Mouse (Mus musculus) CH12.LX (cell line): ENCODE results near the gene Lgr4. TPM values are rescaled to one million over a fixed set of nuclear protein-coding genes. Genes with fewer than 3 reads are reported as not detected.

ENCODE experiments used
- DNase-seq: peaks from one replicate; pipeline ENCODE4 v3.0.0-alpha.2; 2013; ENCODE audit errors: extremely low read depth
- H3K27ac ChIP-seq: 2 replicates; pipeline ENCODE4 v1.5.1; 2012; ENCODE audit warnings: low read depth, mild to moderate bottlenecking, control low read depth, moderate library complexity; ENCODE audit not compliant: insufficient read depth
- H3K27me3 ChIP-seq: replicated peaks from 2 replicates; pipeline ENCODE3; 2012; ENCODE audit warnings: inconsistent platforms
- H3K36me3 ChIP-seq, 2 experiments: replicated peaks in 1 of 2; 2 replicates each; pipeline versions ENCODE3 to v1.6.1; 2012; ENCODE audit warnings: inconsistent platforms in 1 of 2, low read length in 1 of 2, mild to moderate bottlenecking in 1 of 2, mixed read lengths in 1 of 2, moderate library complexity in 1 of 2; ENCODE audit not compliant: control insufficient read depth in 1 of 2, insufficient read depth in 1 of 2
- H3K4me1 ChIP-seq, 2 experiments: 2 replicates each; pipeline ENCODE4 v1.6.1; 2012; ENCODE audit warnings: inconsistent platforms in 1 of 2, moderate library complexity in 1 of 2; ENCODE audit not compliant: insufficient read depth in 2 of 2, control insufficient read depth in 1 of 2
- H3K4me2 ChIP-seq: 2 replicates; pipeline ENCODE4 v1.6.1; 2012; ENCODE audit warnings: low read depth, mild to moderate bottlenecking, control low read depth; ENCODE audit not compliant: poor library complexity, insufficient read depth, severe bottlenecking
- H3K4me3 ChIP-seq, 3 experiments: fragments of 150-350 bp in 1 of 3; sonication (generic) in 1 of 3; replicated peaks in 1 of 3; 2 replicates each; pipeline versions ENCODE3 to v1.5.1; 2011 to 2012; ENCODE audit warnings: low read depth in 2 of 3, low read length in 2 of 3, mild to moderate bottlenecking in 2 of 3, moderate library complexity in 2 of 3, control low read depth in 1 of 3, improper control_type of control experiment in 1 of 3, inconsistent platforms in 1 of 3, mixed read lengths in 1 of 3; ENCODE audit not compliant: poor library complexity in 1 of 3
- H3K79me2 ChIP-seq: replicated peaks from 2 replicates; pipeline ENCODE4 v1.6.1; 2012; ENCODE audit warnings: mild to moderate bottlenecking, moderate library complexity; ENCODE audit not compliant: control insufficient read depth, poor library complexity, insufficient read depth, severe bottlenecking; ENCODE audit errors: extremely low read depth
- H3K9ac ChIP-seq: 2 replicates; pipeline ENCODE4 v1.6.1; 2012; ENCODE audit warnings: low read depth, mild to moderate bottlenecking, control low read depth, moderate library complexity; ENCODE audit not compliant: insufficient read depth
- H3K9me3 ChIP-seq: replicated peaks from 2 replicates; pipeline ENCODE3; 2012; ENCODE audit warnings: low read length, inconsistent platforms, mixed read lengths
- ELF1 ChIP-seq: IDR thresholded peaks from 2 replicates; pipeline ENCODE4 v1.6.1; 2014; ENCODE audit warnings: low read depth, mild to moderate bottlenecking, inconsistent platforms, low read length, improper control_type of control experiment
- EP300 ChIP-seq: IDR thresholded peaks from 2 replicates; pipeline ENCODE4 v1.6.1; 2011; ENCODE audit warnings: low read length, improper control_type of control experiment
- GABPA ChIP-seq: IDR thresholded peaks from 2 replicates; pipeline ENCODE4 v1.6.1; 2012; ENCODE audit warnings: low read depth, low read length, improper control_type of control experiment, inconsistent platforms; ENCODE audit not compliant: insufficient replicate concordance
- IRF4 ChIP-seq: IDR thresholded peaks from 2 replicates; pipeline ENCODE4 v1.6.1; 2014; ENCODE audit warnings: low read depth, mild to moderate bottlenecking, inconsistent platforms, low read length, improper control_type of control experiment
- MAFK ChIP-seq: IDR thresholded peaks from 2 replicates; pipeline ENCODE4 v1.6.1; 2011; ENCODE audit warnings: low read length, improper control_type of control experiment; ENCODE audit not compliant: insufficient replicate concordance
- MAZ ChIP-seq: IDR thresholded peaks from 2 replicates; pipeline ENCODE4 v1.6.1; 2012; ENCODE audit warnings: low read depth, mild to moderate bottlenecking, inconsistent platforms, low read length, improper control_type of control experiment, moderate library complexity
- MEF2A ChIP-seq: IDR thresholded peaks from 2 replicates; pipeline ENCODE4 v1.6.1; 2014; ENCODE audit warnings: low read depth, mild to moderate bottlenecking, inconsistent platforms, low read length, improper control_type of control experiment, borderline replicate concordance
- MXI1 ChIP-seq: IDR thresholded peaks from 2 replicates; pipeline ENCODE4 v1.6.1; 2011; ENCODE audit warnings: mild to moderate bottlenecking, low read depth, low read length, improper control_type of control experiment
- MYC ChIP-seq: IDR thresholded peaks from 2 replicates; pipeline ENCODE4 v1.6.1; 2011; ENCODE audit warnings: low read depth, mild to moderate bottlenecking, improper control_type of control experiment, low read length
- NELFE ChIP-seq: IDR thresholded peaks from 2 replicates; pipeline ENCODE4 v1.6.1; 2011; ENCODE audit warnings: low read depth, low read length, improper control_type of control experiment
- NRF1 ChIP-seq: IDR thresholded peaks from 2 replicates; pipeline ENCODE4 v1.6.1; 2014; ENCODE audit warnings: low read depth, mild to moderate bottlenecking, inconsistent platforms, low read length, improper control_type of control experiment, moderate library complexity
- PAX5 ChIP-seq: IDR thresholded peaks from 2 replicates; pipeline ENCODE4 v1.6.1; 2012; ENCODE audit warnings: low read length, inconsistent platforms, mixed read lengths
- POLR2AphosphoS2 ChIP-seq: IDR thresholded peaks from 2 replicates; pipeline ENCODE4 v1.6.1; 2011; ENCODE audit warnings: low read depth, low read length, improper control_type of control experiment
- RAD21 ChIP-seq: IDR thresholded peaks from 2 replicates; pipeline ENCODE4 v1.6.1; 2011; ENCODE audit warnings: low read depth, mild to moderate bottlenecking, low read length, improper control_type of control experiment, moderate library complexity
- RCOR1 ChIP-seq: conservative IDR thresholded peaks from 2 replicates; pipeline ENCODE4 v1.6.1; 2012; ENCODE audit warnings: low read depth, mild to moderate bottlenecking, inconsistent platforms, low read length, improper control_type of control experiment
- SMC3 ChIP-seq: IDR thresholded peaks from 2 replicates; pipeline ENCODE4 v1.6.1; 2011; ENCODE audit warnings: low read depth, low read length, improper control_type of control experiment
- TBP ChIP-seq: conservative IDR thresholded peaks from 2 replicates; pipeline ENCODE4 v1.6.1; 2011; ENCODE audit warnings: low read depth, low read length, improper control_type of control experiment
- TCF12 ChIP-seq: IDR thresholded peaks from 2 replicates; pipeline ENCODE4 v1.6.1; 2014; ENCODE audit warnings: low read depth, mild to moderate bottlenecking, inconsistent platforms, low read length, improper control_type of control experiment
- UBTF ChIP-seq: IDR thresholded peaks from 2 replicates; pipeline ENCODE4 v1.6.1; 2012; ENCODE audit warnings: low read depth, mild to moderate bottlenecking, inconsistent platforms, low read length, improper control_type of control experiment, moderate library complexity
- USF2 ChIP-seq: conservative IDR thresholded peaks from 2 replicates; pipeline ENCODE4 v1.6.1; 2011; ENCODE audit warnings: low read depth, low read length, improper control_type of control experiment
- ZKSCAN1 ChIP-seq: IDR thresholded peaks from 2 replicates; pipeline ENCODE4 v1.6.1; 2012; ENCODE audit warnings: low read depth, inconsistent platforms, low read length, improper control_type of control experiment, borderline replicate concordance
- dilution Hi-C: fragments of 300-500 bp; cut with MboI; formaldehyde crosslinking; loops from 2 replicates; pipeline ENCODE4 v1.14.3; 2020; ENCODE audit warnings: low sequenced_read_pairs; ENCODE audit not compliant: extremely low pct_unique_long_range_greater_than_20kb, extremely low pct_ligation_motif_present
- in situ Hi-C: fragments of 300-500 bp; cut with MboI; formaldehyde crosslinking; loops from 3 replicates; pipeline ENCODE4 v1.14.3; 2019; ENCODE audit warnings: low sequenced_read_pairs, low pct_ligation_motif_present, low pct_unique_long_range_greater_than_20kb, mixed read lengths
- polyA plus RNA-seq: library from polyadenylated mRNA; unstranded; fragments of >175 nt; gene quantifications from 2 replicates; pipeline ENCODE4 v1.2.1, GENCODE M21; 2012; ENCODE audit warnings: low read depth; ENCODE audit not compliant: insufficient read length
- total RNA-seq, 2 experiments: library from RNA; depleted of rRNA; stranded (reverse); fragments of 300-350 nt in 1 of 2; fragments of >200 nt in 1 of 2; gene quantifications; 2 replicates each; pipeline ENCODE4 v1.2.3; 2012 to 2014

The Lgr4 gene
- total and polyA plus RNA-seq, 3 experiments: 6.1 to 11.4 (median 6.9) TPM

DNA sequence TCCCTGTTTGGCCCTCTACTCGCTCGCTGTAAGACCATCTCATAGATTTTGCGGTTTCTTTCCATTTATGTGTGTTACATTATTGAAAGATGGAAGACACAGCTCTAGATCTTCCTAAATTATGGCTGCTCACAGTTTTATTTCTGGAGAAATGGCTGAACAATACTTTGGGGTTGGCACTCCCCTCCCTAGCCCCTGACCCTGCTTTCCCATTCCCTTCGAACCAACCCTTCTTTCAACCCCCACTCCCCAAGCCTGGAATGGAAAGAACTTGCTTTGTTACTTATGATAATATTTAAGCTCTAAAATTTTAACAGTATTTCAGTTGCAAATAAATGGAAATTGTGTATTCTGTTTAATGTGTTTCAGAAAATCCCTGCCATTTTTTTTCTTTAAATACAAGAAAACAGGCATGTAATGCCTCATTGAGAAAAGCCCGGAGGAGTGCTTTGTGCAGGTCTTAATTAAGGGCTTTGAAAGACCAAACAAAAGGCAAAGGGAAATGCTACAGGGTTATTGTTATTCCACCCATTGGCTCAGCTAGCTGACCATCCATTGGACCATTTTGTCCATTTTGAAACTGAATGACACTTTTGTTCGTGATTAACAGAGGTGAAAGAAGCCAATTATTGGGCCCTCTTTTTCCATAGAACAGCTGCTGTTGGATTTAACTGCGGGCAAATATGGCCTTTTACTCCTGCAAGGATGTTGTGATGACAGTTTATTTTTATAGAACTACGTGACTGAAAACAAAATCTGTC lies 25.5 kb downstream of the Lgr4 start:
- no peak overlapping the region for H3K9ac ChIP-seq
- DNase-seq: no peak
- no peak overlapping the region for H3K4me2 ChIP-seq
- peaks cover 0 to 4% of the 10 kb centered on the region in 2 experiments; a peak in 1 of 4 replicates for H3K4me1 ChIP-seq
- no peaks in the 10 kb centered on the region for H3K27me3 ChIP-seq
- peaks cover 0 to 2% of the 10 kb centered on the region in 2 experiments for H3K36me3 ChIP-seq
- no peaks in the 10 kb centered on the region for H3K79me2 ChIP-seq
- dilution Hi-C loops: no loop called here
- TF ChIP-seq IRF4: no peak
- TF ChIP-seq EP300: no peak
- TF ChIP-seq MYC: no peak
- TF ChIP-seq SMC3: no peak
- no peak for TF ChIP-seq TBP
- TF ChIP-seq POLR2AphosphoS2: no peak
- TF ChIP-seq UBTF: no peak
- no peak for TF ChIP-seq MEF2A
- TF ChIP-seq RCOR1: no peak
- TF ChIP-seq MXI1: no peak
- no peak for TF ChIP-seq RAD21
- no peak for TF ChIP-seq ZKSCAN1
- TF ChIP-seq TCF12: no peak
- TF ChIP-seq MAFK: no peak
- TF ChIP-seq PAX5: no peak
- no peak for TF ChIP-seq MAZ
- TF ChIP-seq GABPA: no peak
- TF ChIP-seq ELF1: no peak
- H3K27ac ChIP-seq: no peak overlapping the region
- in situ Hi-C loops: no loop called here
- no peak overlapping the region for H3K4me3 ChIP-seq
- H3K9me3 ChIP-seq: no peaks in the 10 kb centered on the region

DNA sequence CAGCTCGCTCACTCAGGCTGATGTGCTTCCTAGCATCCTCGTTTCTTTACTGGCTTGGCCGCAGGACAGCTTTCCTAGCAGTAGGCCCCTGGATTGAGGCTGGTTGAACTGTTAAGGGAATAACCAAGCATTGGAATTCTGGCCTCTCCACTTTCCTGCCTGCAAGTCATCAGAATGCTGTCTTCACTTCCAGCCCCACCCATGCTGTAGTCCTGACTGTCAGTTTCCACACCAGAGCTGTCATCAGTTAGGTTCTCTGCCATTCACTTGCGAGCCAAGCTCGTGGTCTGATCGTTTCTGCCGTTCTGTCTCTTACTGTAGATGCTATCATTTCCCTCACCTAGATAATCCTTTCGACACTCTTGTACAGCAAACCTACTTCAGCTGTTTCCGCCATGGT lies 27.5 kb downstream of the Lgr4 start:
- dilution Hi-C loops (no loop called here), in situ Hi-C loops (no loop called here)
- H3K27ac ChIP-seq: no peak overlapping the region
- H3K4me2 ChIP-seq: no peak overlapping the region
- H3K9ac ChIP-seq: no peak overlapping the region
- H3K9me3 ChIP-seq: no peaks in the 10 kb centered on the region
- H3K4me3 ChIP-seq: no peak overlapping the region
- no peak for DNase-seq
- peaks cover 0 to 2% of the 10 kb centered on the region in 2 experiments for H3K36me3 ChIP-seq
- H3K27me3 ChIP-seq: no peaks in the 10 kb centered on the region
- TF ChIP-seq ZKSCAN1: no peak
- TF ChIP-seq PAX5: no peak
- TF ChIP-seq NELFE: no peak
- no peak for TF ChIP-seq MAZ
- TF ChIP-seq MYC: no peak
- TF ChIP-seq NRF1: no peak
- TF ChIP-seq RCOR1: no peak
- TF ChIP-seq USF2: no peak
- no peak for TF ChIP-seq EP300
- TF ChIP-seq ELF1: no peak
- TF ChIP-seq, all 38 proteins: peak for 0
- H3K4me1 ChIP-seq: peaks cover 0 to 4% of the 10 kb centered on the region in 2 experiments; a peak in 1 of 4 replicates
- no peaks in the 10 kb centered on the region for H3K79me2 ChIP-seq
